In the genomic region with DNA sequence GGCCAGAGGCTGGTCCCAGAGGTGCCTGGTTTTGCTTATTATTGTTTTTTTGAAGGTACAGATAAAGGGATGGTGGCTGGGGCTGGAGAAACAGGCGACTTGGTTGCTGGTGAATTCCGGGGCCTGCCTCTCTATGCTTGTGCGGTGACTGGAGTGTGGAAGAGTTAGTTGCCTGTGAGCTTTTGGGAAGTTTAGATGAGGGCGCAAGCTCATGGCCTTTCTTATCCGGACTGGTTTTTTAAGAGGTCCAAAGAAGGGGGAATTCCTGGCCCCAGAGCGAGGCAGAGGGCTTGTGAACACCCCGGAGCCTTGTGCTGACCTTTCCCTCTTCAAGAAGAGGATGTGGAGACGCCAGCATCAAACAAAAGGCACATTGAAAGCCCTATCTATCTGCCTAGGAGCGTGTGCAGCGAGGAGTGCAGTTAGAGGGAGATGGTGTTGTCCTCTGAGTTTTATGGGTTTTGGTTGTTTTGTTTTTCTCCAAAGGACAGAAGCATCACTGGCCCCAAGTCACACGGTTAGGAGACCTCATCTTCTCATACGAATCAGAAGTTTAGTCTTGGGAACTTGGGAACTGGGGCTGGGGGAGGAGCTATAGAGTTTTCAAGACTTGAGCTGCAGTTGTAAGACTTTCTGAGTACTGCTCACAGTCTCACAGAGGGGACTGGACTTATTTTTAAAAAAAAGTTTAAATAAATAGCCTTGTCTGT, we compare ENCODE assay signal across 8 mouse cellular contexts. TPM values are rescaled to one million over a fixed set of nuclear protein-coding genes. Genes with fewer than 3 reads are reported as not detected.
DNase-seq lines count a peak whose midpoint lies in the region; ATAC-seq and TF ChIP-seq lines count a peak whose summit lies in the region.

No protein-coding gene starts in this region.

- peaks cover 69% of the 10 kb centered on the region for H3K4me1 ChIP-seq in forebrain, embryonic 12.5 days
- peaks cover 57% of the 10 kb centered on the region for H3K4me1 ChIP-seq in limb, embryonic 13.5 days
- H3K4me1 ChIP-seq in stomach, postnatal 0 days (replicated peaks; ENCODE audit: control insufficient read depth, insufficient read depth): peaks cover 30% of the 10 kb centered on the region

- ATAC-seq in forebrain, embryonic 12.5 days (ENCODE audit: low FRiP score): no peak
- no peak for ATAC-seq in limb, embryonic 13.5 days (ENCODE audit: low FRiP score, low read depth)
- ATAC-seq in stomach, postnatal 0 days (ENCODE audit: low FRiP score, low TSS enrichment): no peak

- no peaks in the 10 kb centered on the region for H3K27me3 ChIP-seq in forebrain, embryonic 12.5 days
- H3K27me3 ChIP-seq in limb, embryonic 13.5 days: no peaks in the 10 kb centered on the region
- H3K27me3 ChIP-seq in stomach, postnatal 0 days (ENCODE audit: control insufficient read depth, insufficient read depth, low read length): no peaks in the 10 kb centered on the region

- H3K4me3 ChIP-seq in forebrain, embryonic 12.5 days (replicated peaks): peak overlapping the region; percentile 97
- peak overlapping the region; percentile 99 for H3K4me3 ChIP-seq in limb, embryonic 13.5 days
- peak overlapping the region; percentile 95 for H3K4me3 ChIP-seq in stomach, postnatal 0 days (ENCODE audit: low read depth, low read length)

- H3K36me3 ChIP-seq in forebrain, embryonic 12.5 days (replicated peaks): no peaks in the 10 kb centered on the region
- no peaks in the 10 kb centered on the region for H3K36me3 ChIP-seq in limb, embryonic 13.5 days
- H3K36me3 ChIP-seq in stomach, postnatal 0 days (ENCODE audit: control insufficient read depth, insufficient read depth, low read length): no peaks in the 10 kb centered on the region

- H3K9me3 ChIP-seq in forebrain, embryonic 12.5 days: no peaks in the 10 kb centered on the region
- no peaks in the 10 kb centered on the region for H3K9me3 ChIP-seq in limb, embryonic 13.5 days
- H3K9me3 ChIP-seq in stomach, postnatal 0 days (ENCODE audit: control insufficient read depth, low read length): no peaks in the 10 kb centered on the region

- TF ChIP-seq EP300 in stomach, postnatal 0 days (optimal IDR thresholded peaks at IDR 0.05): no peak

- H3K27ac ChIP-seq in forebrain, embryonic 12.5 days: peak overlapping the region; percentile 100
- H3K27ac ChIP-seq in limb, embryonic 13.5 days: peak overlapping the region; percentile 100
- H3K27ac ChIP-seq in stomach, postnatal 0 days (replicated peaks): peak overlapping the region; percentile 99

- peak overlapping the region; percentile 98 for H3K4me2 ChIP-seq in forebrain, embryonic 12.5 days
- H3K4me2 ChIP-seq in limb, embryonic 13.5 days (replicated peaks): peak overlapping the region; percentile 75
- H3K4me2 ChIP-seq in stomach, postnatal 0 days (replicated peaks; ENCODE audit: low read depth): peak overlapping the region; percentile 81

- TF ChIP-seq CTCF in stomach, postnatal 0 days (IDR thresholded peaks at IDR 0.05; ENCODE audit: low read depth): no peak

- 2% methylated on average over 12 of the region's 12 CpGs for WGBS in forebrain, embryonic 12.5 days
- WGBS in limb, embryonic 13.5 days: 4% methylated on average over 12 of the region's 12 CpGs
- 14% methylated on average over 12 of the region's 12 CpGs for WGBS in stomach, postnatal 0 days

- H3K9ac ChIP-seq in forebrain, embryonic 12.5 days: peak overlapping the region; percentile 99
- H3K9ac ChIP-seq in limb, embryonic 13.5 days: peak overlapping the region; percentile 100
- H3K9ac ChIP-seq in stomach, postnatal 0 days (ENCODE audit: low read length): peak overlapping the region; percentile 96

- DNase-seq in heart, adult 11 months: peak; percentile 95
- DNase-seq in heart, adult 8-10 months (ENCODE audit: low spot score): no peak
- DNase-seq in 416B (ENCODE audit: low read depth): peak; percentile 60
- DNase-seq in stomach, postnatal 0 days (ENCODE audit: low spot score): no peak
- no peak for DNase-seq in layer of hippocampus, postnatal 14 days (ENCODE audit: low spot score in 2 of 2)
- DNase-seq in gastrocnemius, postnatal 4 days (ENCODE audit: low spot score in 2 of 2): no peak

RNA-seq across cellular contexts. Expression of a gene that starts 2.8 kb away (rescaled TPM):
- 10 to 100 TPM; 34.7 to 44.1 (median 40.4) TPM for total RNA-seq in heart, adult 8-10 months (2022)
- polyA plus RNA-seq in forebrain, embryonic 12.5 days (2016; fragmentation: Nextera tagmentation; extraction: Ambion mirVana): 64.1 and 68.3 TPM in 2 replicates
- polyA plus RNA-seq in limb, embryonic 13.5 days (2015; fragmentation: Nextera tagmentation; extraction: Ambion mirVana): 66.7 and 68.6 TPM in 2 replicates
- polyA plus RNA-seq in stomach, postnatal 0 days (2015; fragmentation: Nextera tagmentation; extraction: Ambion mirVana): 13.0 and 13.8 TPM in 2 replicates
- 100 to 1,000 TPM; 104 to 105 TPM for total RNA-seq in layer of hippocampus, postnatal 14 days (2021)
- total RNA-seq in gastrocnemius, postnatal 4 days (2021): 10 to 100 TPM; 53.8 to 55.2 TPM

Comparison
In these comparisons a context has a peak if more than half of its experiments do, and no peak if none do; other contexts are left out.
1. DNase-seq: peak in heart, adult 11 months (single experiment) and 416B (single experiment); none in heart, adult 8-10 months (single experiment), stomach, postnatal 0 days (single experiment), layer of hippocampus, postnatal 14 days (0 of 2) and gastrocnemius, postnatal 4 days (0 of 2).
2. Peak in every context shown above with its lines, with median percentiles within 50 percentile points of each other: H3K27ac ChIP-seq, H3K4me2 ChIP-seq, H3K4me3 ChIP-seq and H3K9ac ChIP-seq.